Mouse (Mus musculus) hindbrain, postnatal 0 days (tissue): ENCODE measurements around the gene Tnrc6c. TPM values are rescaled to one million over a fixed set of nuclear protein-coding genes. Genes with fewer than 3 reads are reported as not detected.

Experiments used
- ATAC-seq: fragments of 200-750 bp; cut with Nextera tagmentation; 2 replicates; pipeline ENCODE4 v1.8.0; 2017; ENCODE audit warnings: mild to moderate bottlenecking, moderate TSS enrichment, moderate library complexity
- DNase-seq: peaks from one replicate; pipeline ENCODE4 v3.0.0-alpha.2; 2015; ENCODE audit warnings: low spot score
- H3K27ac ChIP-seq: fragments of 300-500 bp; sonication (generic); 2 replicates; pipeline ENCODE4 v1.5.1; 2014; ENCODE audit warnings: mild to moderate bottlenecking
- H3K27me3 ChIP-seq: fragments of 300-500 bp; sonication (generic); 2 replicates; pipeline ENCODE4 v1.6.1; 2014; ENCODE audit warnings: low read length, mixed read lengths; ENCODE audit not compliant: insufficient read depth
- H3K36me3 ChIP-seq: fragments of 300-500 bp; sonication (generic); 2 replicates; pipeline ENCODE4 v1.6.1; 2014; ENCODE audit warnings: low read length, mixed read lengths; ENCODE audit not compliant: insufficient read depth
- H3K4me1 ChIP-seq: fragments of 300-500 bp; sonication (generic); 2 replicates; pipeline ENCODE4 v1.6.1; 2014; ENCODE audit warnings: antibody characterized with exemption, low read length, mixed read lengths; ENCODE audit not compliant: insufficient read depth
- H3K4me2 ChIP-seq: fragments of 300-500 bp; sonication (generic); 2 replicates; pipeline ENCODE4 v1.6.1; 2014; ENCODE audit warnings: low read depth, mild to moderate bottlenecking, low read length, moderate library complexity, mixed read lengths
- H3K4me3 ChIP-seq: fragments of 300-500 bp; sonication (generic); 2 replicates; pipeline ENCODE4 v1.5.1; 2014; ENCODE audit warnings: low read length
- H3K9ac ChIP-seq: fragments of 300-500 bp; sonication (generic); replicated peaks from 2 replicates; pipeline ENCODE4 v1.6.1; 2014; ENCODE audit warnings: mild to moderate bottlenecking, low read length, moderate library complexity, mixed read lengths
- H3K9me3 ChIP-seq: fragments of 300-500 bp; sonication (generic); 2 replicates; pipeline ENCODE4 v1.6.1; 2016; ENCODE audit warnings: low read length, mixed read lengths
- CTCF ChIP-seq: IDR thresholded peaks from 2 replicates; pipeline ENCODE4 v1.5.1; 2016; ENCODE audit warnings: antibody characterized with exemption, control low read depth, low read depth
- WGBS: fragments of 180-500 bp; shearing (Covaris S2); extraction: QIAGEN DNeasy Blood & Tissue Kit; methylation state at CpG from one replicate; pipeline ENCODE4 v1.1.7; 2014; 5-methylcytosine and 5-hydroxymethylcytosine counted together
- polyA plus RNA-seq: library from polyadenylated mRNA; unstranded; fragments of >200 nt; fragmentation: Nextera tagmentation; extraction: Ambion mirVana; gene quantifications from 2 replicates; pipeline ENCODE4 v1.2.1, GENCODE M21; 2015
- total RNA-seq: library from RNA; depleted of rRNA; stranded (reverse); fragments of >200 nt; gene quantifications from 2 replicates; pipeline ENCODE4 v1.2.3, GENCODE M21; 2014

Gene Tnrc6c
- total and polyA plus RNA-seq, 2 experiments from 2014 or later: 18.3 to 64.9 TPM

DNA sequence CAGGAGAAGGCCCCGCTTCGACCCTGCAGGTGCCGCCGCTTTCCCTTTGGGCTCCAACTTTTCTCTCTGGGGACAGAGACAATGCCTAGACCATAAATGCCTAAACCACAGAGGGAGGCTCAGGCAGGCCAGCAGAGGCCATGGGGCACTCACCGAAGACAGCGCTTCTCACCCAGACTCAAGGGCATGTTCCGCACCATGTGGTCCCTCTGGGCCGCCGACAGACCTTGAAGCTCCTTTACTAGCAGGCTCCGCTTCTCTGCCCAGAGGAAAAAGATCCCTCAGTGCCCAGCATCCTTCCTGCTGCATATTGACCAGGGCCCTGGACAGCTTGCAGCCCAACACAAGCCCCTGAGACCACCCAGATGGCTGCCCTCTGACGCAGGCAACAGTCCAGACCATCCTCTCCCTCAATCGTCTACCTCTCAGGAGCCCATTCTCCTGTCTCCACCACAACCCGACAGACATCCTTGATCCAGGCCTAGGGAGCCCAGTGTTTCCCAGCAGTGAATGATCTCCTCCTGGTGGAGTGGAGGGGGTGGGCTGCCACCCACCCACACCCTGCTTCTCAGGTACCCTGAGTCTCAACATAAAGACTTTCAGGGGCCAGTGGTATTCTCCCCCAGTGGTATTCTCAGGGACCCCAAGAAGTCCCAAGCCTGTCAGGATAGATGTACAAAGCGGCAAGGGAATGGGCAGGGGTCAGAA is 122.2 kb downstream of the Tnrc6c start:
- Histone ChIP-seq H3K4me1 (peaks cover 14% of the 10 kb centered on the region), H3K9me3 (no peaks in the 10 kb centered on the region), H3K9ac (no peak overlapping the region), H3K36me3 (no peaks in the 10 kb centered on the region), H3K4me2 (no peak overlapping the region), H3K27ac (no peak overlapping the region), H3K4me3 (no peak overlapping the region), H3K27me3 (no peaks in the 10 kb centered on the region)
- TF ChIP-seq CTCF: no peak
- DNase-seq (no peak), ATAC-seq (no peak)
- 86% methylated on average over 14 of the region's 14 CpGs for WGBS

DNA sequence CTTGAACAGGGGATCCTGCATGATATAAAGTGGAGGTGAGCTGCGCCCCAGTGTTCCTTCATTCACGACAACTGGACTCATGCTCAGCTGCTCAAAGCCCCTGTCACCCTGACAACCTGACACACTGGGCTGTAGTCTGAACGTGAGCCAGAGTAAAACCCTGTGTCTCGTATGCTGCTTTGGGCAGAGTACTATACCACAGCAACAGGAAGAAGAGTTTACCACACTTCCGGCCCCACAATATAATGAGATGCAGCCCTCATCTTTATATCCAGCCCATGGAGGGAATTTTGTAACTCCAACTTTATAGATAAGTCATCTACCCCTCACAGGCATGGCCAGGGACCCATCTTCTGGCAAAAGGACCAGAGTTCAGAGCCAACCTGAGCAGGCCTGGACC is 123.0 kb downstream of the Tnrc6c start:
- Histone ChIP-seq H3K9ac (no peak overlapping the region), H3K27ac (no peak overlapping the region), H3K27me3 (0 out of 2 replicates have a peak, but pooled peaks cover 3% of the 10 kb centered on the region), H3K4me3 (no peak overlapping the region), H3K4me1 (peaks cover 14% of the 10 kb centered on the region), H3K36me3 (no peaks in the 10 kb centered on the region), H3K9me3 (no peaks in the 10 kb centered on the region), H3K4me2 (no peak overlapping the region)
- DNase-seq: no peak
- no peak for ATAC-seq
- 77% methylated on average over 5 of the region's 5 CpGs for WGBS
- TF ChIP-seq CTCF: no peak

DNA sequence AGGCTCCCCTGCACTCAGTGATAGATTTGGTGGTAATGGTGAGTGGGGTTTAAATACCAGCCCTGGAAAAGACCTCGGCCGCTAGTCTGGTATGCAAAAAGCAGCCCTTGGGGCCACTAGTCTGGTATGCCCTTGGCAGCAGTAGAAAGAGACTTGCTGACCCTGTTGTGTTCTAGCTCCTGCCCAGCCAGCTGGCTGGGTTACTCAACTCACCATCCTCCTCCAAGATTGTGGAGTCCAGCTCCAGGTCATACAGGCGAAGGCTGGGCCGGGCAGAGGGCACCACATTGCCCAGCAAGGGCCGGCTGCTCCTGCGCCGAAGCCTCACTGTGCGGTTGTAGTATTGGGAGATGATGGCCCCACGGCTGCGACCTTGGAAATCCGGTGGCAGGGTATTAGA is 123.9 kb downstream of the Tnrc6c start:
- TF ChIP-seq CTCF: no peak
- Histone ChIP-seq H3K36me3 (no peaks in the 10 kb centered on the region), H3K9me3 (no peaks in the 10 kb centered on the region), H3K4me2 (no peak overlapping the region), H3K27me3 (peaks cover 4% of the 10 kb centered on the region; the same call in 1 of the 2 replicates), H3K4me3 (no peak overlapping the region), H3K9ac (no peak overlapping the region), H3K27ac (no peak overlapping the region), H3K4me1 (peaks cover 15% of the 10 kb centered on the region)
- 98% methylated on average over 11 of the region's 11 CpGs for WGBS
- ATAC-seq (no peak), DNase-seq (no peak)

DNA sequence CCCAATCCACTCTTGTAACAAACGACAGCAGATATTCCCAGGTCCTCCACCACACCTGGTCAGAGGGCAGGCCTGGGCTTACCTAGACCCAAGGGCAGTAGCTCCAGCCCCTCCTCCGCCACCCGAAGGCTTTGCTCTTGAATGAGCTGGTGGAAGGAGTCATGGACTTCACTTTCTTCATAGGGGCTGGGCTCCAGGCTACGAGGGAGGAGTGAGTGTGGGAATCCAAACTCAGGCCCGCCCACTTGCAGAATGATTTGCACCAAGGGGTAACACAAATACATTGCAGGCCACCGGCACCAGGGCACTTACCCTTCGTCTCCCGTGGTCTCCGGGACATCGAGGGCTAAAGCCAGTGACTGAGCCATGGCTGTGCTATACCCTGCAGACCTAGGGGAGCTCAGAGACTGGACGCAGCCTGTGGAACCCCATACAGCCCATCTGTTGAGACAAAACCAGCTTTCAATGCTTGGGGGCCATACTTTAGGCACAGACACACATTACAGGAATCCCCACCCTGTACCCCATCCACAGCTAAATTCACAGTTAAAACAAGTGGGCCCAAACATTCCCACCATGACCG is 124.9 kb downstream of the Tnrc6c start:
- Histone ChIP-seq H3K4me2 (peak overlapping the region; percentile 53; the same call in 1 of the 2 replicates), H3K4me3 (no peak overlapping the region), H3K9me3 (no peaks in the 10 kb centered on the region), H3K36me3 (no peaks in the 10 kb centered on the region), H3K4me1 (peaks cover 18% of the 10 kb centered on the region), H3K27ac (peak overlapping the region; percentile 74), H3K27me3 (peaks cover 4% of the 10 kb centered on the region; the same call in 1 of the 2 replicates), H3K9ac (no peak overlapping the region)
- no peak for TF ChIP-seq CTCF
- 66% methylated on average over 12 of the region's 12 CpGs for WGBS
- DNase-seq (no peak), ATAC-seq (no peak)

DNA sequence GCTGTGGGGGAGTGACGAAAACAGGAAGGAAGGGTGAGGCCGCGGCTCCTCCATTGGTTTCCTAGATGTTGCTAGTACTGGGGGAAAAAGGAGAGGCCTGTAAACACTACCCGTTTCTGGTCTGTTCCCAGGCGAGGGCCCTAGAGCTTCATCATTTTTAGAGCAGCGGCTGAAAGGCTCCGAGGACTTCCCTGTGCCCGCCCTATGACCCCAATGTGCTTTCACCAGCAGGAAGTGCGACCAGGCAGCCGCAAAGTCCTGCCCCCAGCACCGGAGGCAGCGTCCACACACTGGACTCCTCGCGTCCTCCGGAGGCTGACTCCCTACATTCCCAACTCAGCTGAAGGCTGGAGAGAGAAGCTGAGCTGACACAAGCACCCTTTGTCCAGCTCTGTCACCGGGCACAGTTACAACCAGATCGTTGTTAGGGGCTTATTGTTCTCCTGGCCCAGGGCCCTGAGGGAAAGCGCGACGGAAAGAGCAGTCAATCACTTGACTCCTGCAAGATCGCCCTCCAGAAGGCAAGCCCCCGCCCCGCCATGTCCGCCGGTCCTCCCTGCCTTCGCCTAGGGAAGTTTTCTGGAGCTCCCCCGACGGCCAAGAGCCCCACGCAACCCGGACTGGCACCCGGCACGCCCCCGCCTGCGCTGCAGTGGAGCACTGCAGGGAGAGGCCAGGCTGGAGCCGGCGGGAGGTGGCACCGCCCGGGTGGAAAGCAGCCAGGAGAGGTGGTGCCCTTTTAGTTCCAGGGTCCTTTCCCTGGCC is 125.5 kb downstream of the Tnrc6c start:
- peak overlapping the region; percentile 27 for H3K4me3 ChIP-seq
- peak overlapping the region; percentile 53 for H3K4me2 ChIP-seq
- TF ChIP-seq CTCF: no peak
- ATAC-seq (peak; percentile 69), DNase-seq (peak; percentile 70)
- WGBS: 8% methylated on average over 38 of the region's 38 CpGs
- H3K9ac ChIP-seq: peak overlapping the region; percentile 45
- no peaks in the 10 kb centered on the region for H3K36me3 ChIP-seq
- H3K9me3 ChIP-seq: no peaks in the 10 kb centered on the region
- peak overlapping the region; percentile 74 for H3K27ac ChIP-seq
- H3K27me3 ChIP-seq: peaks cover 4% of the 10 kb centered on the region; the same call in 1 of the 2 replicates
- H3K4me1 ChIP-seq: peaks cover 18% of the 10 kb centered on the region

DNA sequence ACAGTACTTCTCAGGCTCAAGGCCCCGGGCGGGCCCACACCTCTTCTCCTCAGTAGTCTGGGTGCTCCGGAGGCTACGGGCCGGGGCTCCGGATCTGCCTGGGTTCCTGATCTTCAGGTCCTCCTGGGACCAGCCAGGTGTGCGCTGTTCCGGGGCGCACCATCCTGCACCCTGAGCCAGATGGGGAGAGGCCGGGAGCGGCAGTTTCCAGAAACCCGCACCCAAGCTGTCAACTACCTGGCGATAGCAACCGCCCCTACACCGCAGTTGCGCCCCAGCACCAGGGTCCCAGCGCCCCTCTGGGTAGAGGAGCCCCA is 126.1 kb downstream of the Tnrc6c start:
- no peaks in the 10 kb centered on the region for H3K36me3 ChIP-seq
- H3K4me1 ChIP-seq: peaks cover 18% of the 10 kb centered on the region
- H3K27ac ChIP-seq: peak overlapping the region; percentile 74
- ATAC-seq: no peak
- DNase-seq: no peak
- H3K9me3 ChIP-seq: no peaks in the 10 kb centered on the region
- H3K27me3 ChIP-seq: peaks cover 4% of the 10 kb centered on the region; the same call in 1 of the 2 replicates
- no peak for TF ChIP-seq CTCF
- peak overlapping the region; percentile 45; the same call in 1 of the 2 replicates for H3K9ac ChIP-seq
- WGBS: 5% methylated on average over 17 of the region's 17 CpGs
- H3K4me2 ChIP-seq: peak overlapping the region; percentile 53
- peak overlapping the region; percentile 27 for H3K4me3 ChIP-seq
